Mouse (Mus musculus): ENCODE measurements around the gene Tmppe. TPM values are rescaled to one million over a fixed set of nuclear protein-coding genes. Genes with fewer than 3 reads are reported as not detected.
"Not testable (repeated sequence)": the region's sequence is repeated elsewhere in the genome, so short reads cannot be mapped to it uniquely, and the experiment has no call there.

Tmppe gene
- polyA plus RNA-seq, 1 experiment from 2014 or later = 9.7 TPM

DNA sequence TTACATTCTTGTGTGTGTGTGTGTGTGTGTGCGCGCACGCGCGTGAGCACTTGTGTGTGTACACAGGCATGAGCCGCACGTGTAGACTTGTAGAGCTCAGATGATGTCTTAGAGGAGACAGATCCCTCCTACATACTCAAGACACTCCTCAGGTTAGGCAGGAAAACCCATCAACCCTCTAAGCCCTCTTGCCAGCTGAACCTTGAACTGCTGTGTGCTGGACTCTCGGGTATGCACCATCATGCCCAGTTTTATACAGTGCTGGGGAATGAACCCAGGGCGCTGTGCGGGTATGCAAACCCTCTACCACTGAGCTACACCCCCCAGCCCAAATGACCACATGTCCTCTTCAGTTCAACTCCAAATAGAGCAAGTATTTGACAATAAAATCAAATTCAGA lies 15.7 kb upstream of the Tmppe start:
- Histone ChIP-seq H3K9me3 (no peaks in the 10 kb centered on the region), H3K27me3 (no peaks in the 10 kb centered on the region), H3K27ac (no peak overlapping the region), H3K4me2 (replicated peaks) (no peak overlapping the region), H3K36me3 (no peaks in the 10 kb centered on the region), H3K4me3 (replicated peaks) (no peak overlapping the region), H3K9ac (replicated peaks) (no peak overlapping the region), H3K4me1 (replicated peaks) (no peaks in the 10 kb centered on the region)
- WGBS = 97% methylated on average over 10 of the region's 10 CpGs
- ATAC-seq = no peak

GRCm38 (mm10) chr9:114387086-114387485 lies 13.8 kb upstream of the Tmppe start:
- Histone ChIP-seq H3K4me2 (replicated peaks) (no peak overlapping the region), H3K4me1 (replicated peaks) (peaks cover 6% of the 10 kb centered on the region; the same call in 1 of the 2 replicates), H3K36me3 (no peaks in the 10 kb centered on the region), H3K27ac (no peak overlapping the region), H3K4me3 (replicated peaks) (no peak overlapping the region), H3K9me3 (no peaks in the 10 kb centered on the region), H3K27me3 (peaks cover 3% of the 10 kb centered on the region; the same call in 1 of the 2 replicates), H3K9ac (replicated peaks) (no peak overlapping the region)
- no peak for ATAC-seq
- 84% methylated on average over 6 of the region's 6 CpGs for WGBS

- Histone ChIP-seq H3K4me2 (replicated peaks) (no peak overlapping the region), H3K36me3 (no peaks in the 10 kb centered on the region), H3K9ac (replicated peaks) (no peak overlapping the region), H3K27me3 (peaks cover 3% of the 10 kb centered on the region; the same call in 1 of the 2 replicates), H3K4me3 (replicated peaks) (no peak overlapping the region), H3K9me3 (no peaks in the 10 kb centered on the region), H3K27ac (no peak overlapping the region), H3K4me1 (replicated peaks) (peaks cover 6% of the 10 kb centered on the region; the same call in 1 of the 2 replicates)
- WGBS = 91% methylated on average over 8 of the region's 8 CpGs
- ATAC-seq = no peak
Observed at GRCm38 (mm10) chr9:114388288-114388687, 12.6 kb upstream of the Tmppe start.

DNA sequence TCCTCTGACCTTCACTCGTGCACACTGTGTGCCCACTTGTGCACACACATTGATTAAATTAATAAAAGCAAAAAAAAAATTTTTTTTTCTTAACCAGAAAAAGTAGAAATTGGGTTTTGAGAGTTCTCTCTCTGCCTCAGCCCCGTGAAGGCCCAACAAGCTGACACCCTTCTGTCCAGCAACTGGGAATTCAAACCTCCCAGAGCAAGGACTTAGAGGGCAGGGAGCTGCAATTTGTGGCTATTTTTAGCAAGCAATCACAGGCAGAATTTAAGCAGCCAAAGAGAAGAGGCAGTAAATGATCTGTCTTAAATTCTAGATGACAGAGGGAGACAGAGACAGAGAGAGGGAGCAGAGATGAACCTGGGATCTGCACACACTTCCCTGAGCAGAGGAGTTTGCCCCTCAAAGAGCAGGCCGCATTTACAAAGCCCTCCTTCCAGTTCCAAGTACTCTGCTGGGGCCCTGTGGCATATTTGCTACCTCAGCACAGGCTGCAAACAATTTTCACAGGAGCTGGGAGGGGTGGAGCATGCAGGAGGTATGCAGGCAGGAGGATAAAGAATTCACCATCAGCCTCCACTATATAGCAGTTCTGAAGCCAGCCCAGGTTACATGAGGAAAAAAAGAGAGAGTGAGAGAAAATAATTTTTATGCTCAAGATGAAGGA lies 12.1 kb upstream of the Tmppe start:
- Histone ChIP-seq H3K9ac (replicated peaks) (no peak overlapping the region), H3K4me1 (replicated peaks) (peaks cover 6% of the 10 kb centered on the region; the same call in 1 of the 2 replicates), H3K4me3 (replicated peaks) (no peak overlapping the region), H3K4me2 (replicated peaks) (no peak overlapping the region), H3K27ac (no peak overlapping the region), H3K36me3 (no peaks in the 10 kb centered on the region), H3K27me3 (peaks cover 3% of the 10 kb centered on the region; the same call in 1 of the 2 replicates), H3K9me3 (no peaks in the 10 kb centered on the region)
- WGBS = 88% methylated on average over 3 of the region's 3 CpGs
- ATAC-seq = no peak

DNA sequence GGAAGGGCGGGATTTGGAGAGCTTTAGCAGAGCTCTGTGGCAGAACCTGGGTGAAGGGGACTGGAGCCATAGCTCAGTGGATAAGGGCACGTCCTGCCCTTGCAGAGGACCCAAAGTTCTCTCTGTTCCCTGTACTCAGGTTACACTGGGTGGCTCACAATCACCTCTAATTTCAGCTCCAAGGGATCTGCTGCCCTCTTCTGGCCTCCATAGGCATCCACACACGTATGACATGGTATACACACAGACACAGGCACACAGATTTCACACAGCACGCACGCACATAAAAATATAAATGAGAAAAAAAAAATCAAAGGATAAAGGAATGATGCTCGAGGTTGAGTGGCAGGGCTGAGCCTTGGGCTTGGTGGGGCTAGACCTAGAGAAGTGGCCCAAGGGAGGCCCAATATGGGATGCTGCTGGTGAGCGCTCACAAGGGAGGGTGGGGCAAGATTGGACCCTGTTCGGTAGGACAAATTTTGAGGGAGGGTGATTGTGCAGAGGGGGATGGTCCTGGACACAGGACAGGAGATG lies 11.5 kb upstream of the Tmppe start:
- WGBS = 77% methylated on average over 8 of the region's 8 CpGs
- Histone ChIP-seq H3K4me1 (replicated peaks) (peaks cover 6% of the 10 kb centered on the region; the same call in 1 of the 2 replicates), H3K27me3 (peaks cover 3% of the 10 kb centered on the region; the same call in 1 of the 2 replicates), H3K9me3 (no peaks in the 10 kb centered on the region), H3K4me3 (replicated peaks) (peak overlapping the region; percentile 72), H3K27ac (no peak overlapping the region), H3K4me2 (replicated peaks) (peak overlapping the region; percentile 94), H3K36me3 (no peaks in the 10 kb centered on the region), H3K9ac (replicated peaks) (no peak overlapping the region)
- no peak; the same call in none of the 2 replicates for ATAC-seq

GRCm38 (mm10) chr9:114389905-114390748 lies 10.8 kb upstream of the Tmppe start, which contains the start of gene Crtap:
Crtap (minus strand) TSS chr9:114390675.
- Histone ChIP-seq H3K9me3 (no peaks in the 10 kb centered on the region), H3K4me1 (replicated peaks) (peaks cover 6% of the 10 kb centered on the region; the same call in 1 of the 2 replicates), H3K4me2 (replicated peaks) (peak within 1 kb of the TSS; percentile 94), H3K27ac (no peak within 1 kb of the TSS), H3K9ac (replicated peaks) (peak within 1 kb of the TSS; percentile 80), H3K27me3 (peaks cover 3% of the 10 kb centered on the region; the same call in 1 of the 2 replicates), H3K36me3 (no peaks in the 10 kb centered on the region), H3K4me3 (replicated peaks) (peak within 1 kb of the TSS; percentile 72)
- ATAC-seq = peak; percentile 86
- WGBS = under 1% methylated on average over 81 of the region's 96 CpGs

DNA sequence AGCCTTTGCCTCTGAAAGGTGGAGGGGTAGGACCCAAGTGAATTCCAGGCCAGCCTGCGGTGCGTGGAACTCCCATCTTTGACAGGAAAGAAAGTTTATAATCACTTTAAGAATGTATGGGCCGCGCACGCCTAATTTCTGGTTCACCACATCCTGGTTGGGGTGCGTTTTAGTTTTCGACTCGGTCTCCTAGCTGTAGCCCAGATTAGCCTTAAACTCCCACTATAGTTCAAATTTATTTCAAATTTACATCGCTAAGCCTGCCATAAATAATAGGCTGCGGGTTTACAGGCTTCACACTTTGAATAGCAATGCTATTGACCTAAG lies 10.2 kb upstream of the Tmppe start:
- H3K4me1 ChIP-seq (replicated peaks) = peaks cover 6% of the 10 kb centered on the region; the same call in 1 of the 2 replicates
- 7% methylated on average over 10 of the region's 10 CpGs for WGBS
- no peaks in the 10 kb centered on the region for H3K9me3 ChIP-seq
- peak overlapping the region; percentile 80 for H3K9ac ChIP-seq (replicated peaks)
- no peak overlapping the region for H3K27ac ChIP-seq
- H3K27me3 ChIP-seq = peaks cover 3% of the 10 kb centered on the region; the same call in 1 of the 2 replicates
- no peak for ATAC-seq
- peak overlapping the region; percentile 72 for H3K4me3 ChIP-seq (replicated peaks)
- no peaks in the 10 kb centered on the region for H3K36me3 ChIP-seq
- H3K4me2 ChIP-seq (replicated peaks) = peak overlapping the region; percentile 94

- not testable (repeated sequence) for H3K9ac ChIP-seq (replicated peaks); H3K9me3 ChIP-seq; H3K27me3 ChIP-seq; ATAC-seq; H3K4me1 ChIP-seq (replicated peaks); H3K4me3 ChIP-seq (replicated peaks); H3K4me2 ChIP-seq (replicated peaks); H3K27ac ChIP-seq; H3K36me3 ChIP-seq
- WGBS = 67% methylated on average over 6 of the region's 6 CpGs
Observed at GRCm38 (mm10) chr9:114394136-114394535, 6.8 kb upstream of the Tmppe start.

DNA sequence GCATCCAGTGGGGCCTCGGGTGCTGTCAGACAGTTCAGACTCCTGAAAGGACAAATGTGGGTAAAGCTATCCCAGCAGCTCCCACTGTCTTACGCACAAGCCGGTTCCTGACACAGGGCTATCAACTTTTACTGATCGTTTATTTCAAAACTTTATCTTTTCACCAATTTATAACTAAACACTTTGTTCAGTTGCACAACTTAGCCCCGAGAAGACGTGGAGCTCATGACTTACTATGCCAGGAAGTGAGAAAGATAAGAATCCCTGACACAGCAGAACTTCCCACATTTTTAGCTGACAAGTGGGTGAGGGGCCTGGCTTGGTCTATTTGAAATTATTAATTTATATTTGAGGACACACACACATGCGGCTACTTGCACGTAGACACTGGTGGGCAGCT lies 6.2 kb upstream of the Tmppe start:
- Histone ChIP-seq H3K4me1 (replicated peaks) (peaks cover 6% of the 10 kb centered on the region; the same call in 1 of the 2 replicates), H3K4me3 (replicated peaks) (no peak overlapping the region), H3K4me2 (replicated peaks) (no peak overlapping the region), H3K9ac (replicated peaks) (no peak overlapping the region), H3K36me3 (no peaks in the 10 kb centered on the region), H3K27ac (no peak overlapping the region), H3K9me3 (no peaks in the 10 kb centered on the region), H3K27me3 (peaks cover 3% of the 10 kb centered on the region; the same call in 1 of the 2 replicates)
- whole genome bisulfite sequencing = 91% methylated on average over 8 of the region's 8 CpGs
- ATAC-seq = no peak

- no peak for ATAC-seq
- H3K27ac ChIP-seq = no peak overlapping the region
- no peak overlapping the region for H3K9ac ChIP-seq (replicated peaks)
- peaks cover 6% of the 10 kb centered on the region; the same call in 1 of the 2 replicates for H3K4me1 ChIP-seq (replicated peaks)
- WGBS = 91% methylated on average over 4 of the region's 4 CpGs
- H3K9me3 ChIP-seq = no peaks in the 10 kb centered on the region
- H3K27me3 ChIP-seq = peaks cover 3% of the 10 kb centered on the region; the same call in 1 of the 2 replicates
- H3K4me2 ChIP-seq (replicated peaks) = no peak overlapping the region
- H3K36me3 ChIP-seq = no peaks in the 10 kb centered on the region
- no peak overlapping the region for H3K4me3 ChIP-seq (replicated peaks)
Observed at GRCm38 (mm10) chr9:114395258-114395657, 5.6 kb upstream of the Tmppe start.

DNA sequence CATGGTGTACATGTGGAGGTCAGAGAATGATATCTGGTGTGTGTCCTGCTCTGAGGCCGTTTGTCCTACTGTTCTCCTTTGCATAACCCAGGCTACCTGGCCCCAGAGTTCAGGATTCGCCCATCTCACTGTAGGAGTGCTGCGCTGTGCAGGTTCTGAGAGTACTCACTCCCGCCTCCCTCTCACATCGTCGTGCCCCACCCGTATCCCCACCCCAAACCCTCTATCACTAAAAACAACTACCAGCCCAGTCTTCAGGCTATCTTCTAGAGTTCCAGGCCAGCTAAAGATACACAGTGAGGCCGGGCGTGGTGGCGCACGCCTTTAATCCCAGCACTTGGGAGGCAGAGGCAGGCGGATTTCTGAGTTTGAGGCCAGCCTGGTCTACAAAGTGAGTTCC lies 1.2 kb upstream of the Tmppe start:
- no peak for ATAC-seq
- H3K4me2 ChIP-seq (replicated peaks) = no peak overlapping the region
- H3K9ac ChIP-seq (replicated peaks) = no peak overlapping the region
- peaks cover 4% of the 10 kb centered on the region for H3K36me3 ChIP-seq
- H3K4me1 ChIP-seq (replicated peaks) = peaks cover 14% of the 10 kb centered on the region
- no peaks in the 10 kb centered on the region for H3K9me3 ChIP-seq
- no peak overlapping the region for H3K4me3 ChIP-seq (replicated peaks)
- H3K27me3 ChIP-seq = no peaks in the 10 kb centered on the region
- 94% methylated on average over 12 of the region's 12 CpGs for WGBS
- H3K27ac ChIP-seq = no peak overlapping the region

GRCm38 (mm10) chr9:114400588-114400948 lies 337 bp upstream of the Tmppe start:
- Histone ChIP-seq H3K27me3 (no peaks in the 10 kb centered on the region), H3K9ac (replicated peaks) (peak overlapping the region; percentile 88), H3K9me3 (no peaks in the 10 kb centered on the region; the same call in 1 of the 2 replicates), H3K4me2 (replicated peaks) (peak overlapping the region; percentile 82), H3K4me3 (replicated peaks) (peak overlapping the region; percentile 85), H3K4me1 (replicated peaks) (peaks cover 14% of the 10 kb centered on the region), H3K36me3 (peaks cover 13% of the 10 kb centered on the region), H3K27ac (peak overlapping the region; percentile 85)
- WGBS = 23% methylated on average over 5 of the region's 5 CpGs
- no peak for ATAC-seq

Measured in midbrain, embryonic 13.5 days (tissue).